Mouse (Mus musculus) cerebellum, adult 2 months (tissue): Measurements from ENCODE around the gene Fyco1. TPM values are rescaled to one million over a fixed set of nuclear protein-coding genes. Genes with fewer than 3 reads are reported as not detected.
"Not testable (repeated sequence)": the region's sequence is repeated elsewhere in the genome, so short reads cannot be mapped to it uniquely, and the experiment has no call there.

Experiments used
- DNase-seq, 2 experiments: peaks; one replicate each; pipeline ENCODE4 v3.0.0; 2021
- H3K27ac ChIP-seq: fragments of 200-500 bp; 2 replicates; pipeline ENCODE4 v1.5.1; 2012; ENCODE audit warnings: low read length, control low read depth, inconsistent platforms; ENCODE audit not compliant: insufficient read depth
- H3K27me3 ChIP-seq: fragments of 200-500 bp; 2 replicates; pipeline ENCODE4 v1.6.1; 2012; ENCODE audit warnings: inconsistent platforms, mild to moderate bottlenecking, low read length, moderate library complexity; ENCODE audit not compliant: control insufficient read depth, insufficient read depth
- H3K4me1 ChIP-seq: fragments of 200-500 bp; 2 replicates; pipeline ENCODE4 v1.6.1; 2011; ENCODE audit warnings: low read length; ENCODE audit not compliant: control insufficient read depth, insufficient read depth
- H3K4me3 ChIP-seq: fragments of 200-500 bp; replicated peaks from 2 replicates; pipeline ENCODE3; 2011; ENCODE audit warnings: mild to moderate bottlenecking, low read depth, low read length, control low read depth; ENCODE audit not compliant: insufficient read depth
- CTCF ChIP-seq: fragments of 200-500 bp; IDR thresholded peaks from 2 replicates; pipeline ENCODE4 v1.5.1; 2011; ENCODE audit warnings: low read depth, mild to moderate bottlenecking, control low read depth, low read length, moderate library complexity, borderline replicate concordance; ENCODE audit not compliant: insufficient read depth
- POLR2A ChIP-seq: fragments of 200-500 bp; IDR thresholded peaks from 2 replicates; pipeline ENCODE4 v1.6.1; 2011; ENCODE audit warnings: low read length, control low read depth, borderline replicate concordance; ENCODE audit not compliant: insufficient read depth
- WGBS: fragments of 180-500 bp; shearing (Covaris S2); methylation state at CpG from one replicate; pipeline ENCODE4 v1.1.7; 2018; 5-methylcytosine and 5-hydroxymethylcytosine counted together
- polyA plus RNA-seq: library from polyadenylated mRNA; depleted of rRNA; stranded (reverse); fragments of >200 nt; gene quantifications from 2 replicates; pipeline ENCODE4 v1.2.3, GENCODE M21; 2012

The Fyco1 gene
- polyA plus RNA-seq, 1 experiment: 17.6 TPM

GRCm38 (mm10) chr9:123788855-123789529 lies 62.7 kb downstream of the Fyco1 start:
- peak in 1 of 2 experiments; percentile 19 for DNase-seq
- no peak for TF ChIP-seq CTCF
- no peak for TF ChIP-seq POLR2A
- H3K4me3 ChIP-seq: no peak overlapping the region
- H3K27me3 ChIP-seq: no peaks in the 10 kb centered on the region; the same call in 1 of the 2 replicates
- WGBS: 26% methylated on average over 4 of the region's 4 CpGs
- peaks cover 2% of the 10 kb centered on the region; the same call in 1 of the 2 replicates for H3K4me1 ChIP-seq
- H3K27ac ChIP-seq: no peak overlapping the region

GRCm38 (mm10) chr9:123773299-123773698 lies 78.4 kb downstream of the Fyco1 start:
- not testable (repeated sequence) for H3K4me3 ChIP-seq, DNase-seq, H3K27me3 ChIP-seq, H3K4me1 ChIP-seq, H3K27ac ChIP-seq
- 39% methylated on average over 2 of the region's 2 CpGs for WGBS

GRCm38 (mm10) chr9:123769532-123769931 lies 82.2 kb downstream of the Fyco1 start:
- Histone ChIP-seq H3K27ac (no peak overlapping the region), H3K27me3 (no peaks in the 10 kb centered on the region), H3K4me3 (no peak overlapping the region), H3K4me1 (no peaks in the 10 kb centered on the region)
- 75% methylated on average over 6 of the region's 6 CpGs for WGBS
- TF ChIP-seq CTCF (no peak), POLR2A (no peak)
- no peak for DNase-seq

DNA sequence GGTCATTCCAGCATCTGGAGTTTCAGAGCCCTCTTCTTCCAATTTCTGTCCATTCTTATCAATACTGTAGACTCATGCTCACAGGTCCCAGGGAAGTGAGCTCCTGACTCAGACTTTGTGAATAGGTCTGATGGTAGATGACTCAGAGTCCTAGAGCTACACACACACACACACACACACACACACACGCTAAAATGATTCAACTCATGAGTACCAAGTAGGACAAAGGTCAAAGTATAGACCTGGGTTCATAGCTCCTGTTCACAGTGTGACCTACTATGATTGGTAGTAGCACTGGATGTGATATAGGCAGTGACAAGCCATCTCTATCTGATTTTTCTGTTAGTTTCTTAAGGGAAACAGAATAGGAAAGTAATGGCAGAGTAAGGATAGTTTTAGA lies 83.3 kb downstream of the Fyco1 start:
- no peaks in the 10 kb centered on the region for H3K27me3 ChIP-seq
- no peak for DNase-seq
- TF ChIP-seq POLR2A (no peak), CTCF (no peak)
- no peaks in the 10 kb centered on the region; the same call in 1 of the 2 replicates for H3K4me1 ChIP-seq
- WGBS: 79% methylated on average over 1 of the region's 1 CpGs
- no peak overlapping the region for H3K27ac ChIP-seq
- H3K4me3 ChIP-seq: no peak overlapping the region

GRCm38 (mm10) chr9:123766996-123767395 lies 84.7 kb downstream of the Fyco1 start:
- no peaks in the 10 kb centered on the region; the same call in 1 of the 2 replicates for H3K4me1 ChIP-seq
- TF ChIP-seq POLR2A (no peak), CTCF (no peak)
- H3K27ac ChIP-seq: no peak overlapping the region
- no peaks in the 10 kb centered on the region for H3K27me3 ChIP-seq
- no peak for DNase-seq
- WGBS: 85% methylated on average over 3 of the region's 3 CpGs
- H3K4me3 ChIP-seq: no peak overlapping the region

DNA sequence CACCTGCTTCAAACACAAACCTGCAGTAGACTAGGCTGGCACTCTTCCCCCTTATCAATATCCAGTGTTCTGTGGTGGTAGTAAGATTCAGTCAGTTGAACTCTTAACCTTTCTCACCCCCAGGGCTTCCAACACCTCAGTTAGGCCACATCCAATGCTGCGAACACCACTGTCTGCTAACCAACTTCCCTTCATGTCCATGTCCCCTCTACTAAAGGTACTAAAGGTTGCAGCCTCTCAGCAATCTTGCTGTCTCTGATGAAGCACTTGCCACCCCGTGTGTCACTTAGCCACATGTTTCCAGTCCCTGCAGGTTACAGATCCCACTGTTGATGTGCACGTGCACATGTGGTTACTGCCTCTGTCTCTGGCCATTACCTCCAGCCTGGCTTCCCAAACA lies 87.9 kb downstream of the Fyco1 start:
- no peak for TF ChIP-seq CTCF
- no peak for TF ChIP-seq POLR2A
- Histone ChIP-seq H3K27ac (no peak overlapping the region), H3K27me3 (no peaks in the 10 kb centered on the region), H3K4me3 (no peak overlapping the region), H3K4me1 (no peaks in the 10 kb centered on the region; the same call in 1 of the 2 replicates)
- DNase-seq: no peak
- WGBS: 79% methylated on average over 3 of the region's 3 CpGs

- no peak for DNase-seq
- Histone ChIP-seq H3K27me3 (no peaks in the 10 kb centered on the region), H3K27ac (no peak overlapping the region), H3K4me3 (no peak overlapping the region), H3K4me1 (no peaks in the 10 kb centered on the region; the same call in 1 of the 2 replicates)
- TF ChIP-seq CTCF: no peak
- no peak for TF ChIP-seq POLR2A
- WGBS: 70% methylated on average over 4 of the region's 4 CpGs
Observed at GRCm38 (mm10) chr9:123762886-123763285, 88.8 kb downstream of the Fyco1 start.

DNA sequence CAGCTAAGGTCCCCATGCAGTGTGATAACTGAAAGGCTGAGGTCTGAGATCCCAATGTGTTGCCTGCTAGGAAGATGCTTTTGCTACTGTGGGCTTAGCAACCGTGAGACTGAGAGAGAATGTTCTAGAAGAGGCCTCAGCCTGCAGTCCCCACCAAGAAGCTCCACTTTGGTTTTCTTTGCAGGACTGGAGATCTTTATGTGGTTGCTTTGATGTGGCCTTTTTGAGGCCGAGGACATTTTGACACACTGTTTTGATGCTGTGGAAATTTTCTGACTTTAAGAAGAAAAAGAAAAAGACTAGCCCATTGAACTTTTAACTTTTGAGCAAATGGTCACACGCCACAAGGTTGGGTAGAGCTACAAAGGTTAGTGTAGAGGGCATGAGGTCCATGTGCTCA lies 90.9 kb downstream of the Fyco1 start:
- Histone ChIP-seq H3K4me1 (no peaks in the 10 kb centered on the region; the same call in 1 of the 2 replicates), H3K4me3 (no peak overlapping the region), H3K27me3 (no peaks in the 10 kb centered on the region), H3K27ac (no peak overlapping the region)
- TF ChIP-seq POLR2A (no peak), CTCF (no peak)
- 90% methylated on average over 3 of the region's 3 CpGs for WGBS
- DNase-seq: no peak

- TF ChIP-seq POLR2A: no peak
- TF ChIP-seq CTCF: no peak
- WGBS: 73% methylated on average over 4 of the region's 4 CpGs
- Histone ChIP-seq H3K4me3 (no peak overlapping the region), H3K27ac (no peak overlapping the region), H3K4me1 (no peaks in the 10 kb centered on the region; the same call in 1 of the 2 replicates), H3K27me3 (no peaks in the 10 kb centered on the region)
- no peak for DNase-seq
Observed at GRCm38 (mm10) chr9:123758645-123759044, 93.1 kb downstream of the Fyco1 start.
